Mouse (Mus musculus) left cerebral cortex, postnatal 10 days (tissue): Measurements from ENCODE around the gene Hdac10. TPM values are rescaled to one million over a fixed set of nuclear protein-coding genes. Genes with fewer than 3 reads are reported as not detected.
A peak's percentile ranks its signal among the peaks of the same experiment; 100 is the strongest.

Experiments
- DNase-seq, 2 experiments: peaks; one replicate each; pipeline ENCODE4 v3.0.0; 2021 to 2022; ENCODE audit warnings: low spot score in 2 of 2, mixed read lengths in 1 of 2; ENCODE audit errors: extremely low spot score in 1 of 2
- intact Hi-C: fragments of 180-260 bp; cut with DNase I; formaldehyde crosslinking; loops from one replicate; pipeline ENCODE4 v1.15.1; 2025
- total RNA-seq, 2 experiments: library from RNA; stranded (reverse); gene quantifications; 2 replicates each; pipeline ENCODE4 v1.2.3; 2021

Gene Hdac10
- total RNA-seq, 2 experiments from 2014 or later: 18.1 to 19.3 TPM

GRCm38 (mm10) chr15:89131316-89131715 lies 2.8 kb upstream of the Hdac10 start:
- no peak for DNase-seq
- intact Hi-C loops: no loop called here

GRCm38 (mm10) chr15:89130245-89130644 lies 1.7 kb upstream of the Hdac10 start:
- intact Hi-C loops: no loop called here
- DNase-seq: no peak

- intact Hi-C loops: loop anchor here (5.0 kb wide), 2 partner anchors 55 to 85 kb away; partner anchors contain the start of genes Plxnb2 and Ppp6r2
- DNase-seq: no peak
These were observed 1.0 kb downstream of the Hdac10 start for GRCm38 (mm10) chr15:89127364-89127940.

GRCm38 (mm10) chr15:89126622-89127021 lies 1.9 kb downstream of the Hdac10 start:
- intact Hi-C loops: loop anchor here (5.0 kb wide), 2 partner anchors 56 to 86 kb away; partner anchors contain the start of genes Plxnb2 and Ppp6r2
- DNase-seq: no peak

GRCm38 (mm10) chr15:89125351-89125750 lies 3.1 kb downstream of the Hdac10 start:
- intact Hi-C loops: loop anchor here (5.0 kb wide), 2 partner anchors 57 to 87 kb away; partner anchors contain the start of genes Plxnb2 and Ppp6r2
- no peak for DNase-seq

- DNase-seq: no peak
- intact Hi-C loops: loop anchor here (5.0 kb wide), 1 partner anchor 73 kb away; the partner anchor contains the start of gene Dennd6b
These were observed 4.2 kb downstream of the Hdac10 start for GRCm38 (mm10) chr15:89124312-89124711.

- peak in 1 of 2 experiments; percentile 71 for DNase-seq
- intact Hi-C loops: loop anchor here (5.0 kb wide), 1 partner anchor 74 kb away; the partner anchor contains the start of gene Dennd6b
These were observed 4.9 kb downstream of the Hdac10 start for GRCm38 (mm10) chr15:89123595-89123994.

GRCm38 (mm10) chr15:89122649-89123366 lies 5.7 kb downstream of the Hdac10 start, which contains the start of gene Tubgcp6:
TSS of gene Tubgcp6 (minus strand) at chr15:89123112.
- peak; percentile 93 to 96 for DNase-seq
- intact Hi-C loops: loop anchor here (5.0 kb wide), 1 partner anchor 74 kb away; the partner anchor contains the start of gene Dennd6b

GRCm38 (mm10) chr15:89118007-89118406 lies 10.5 kb downstream of the Hdac10 start:
- intact Hi-C loops: no loop called here
- DNase-seq: no peak

GRCm38 (mm10) chr15:89110147-89110546 lies 18.4 kb downstream of the Hdac10 start:
- intact Hi-C loops: no loop called here
- no peak for DNase-seq

- peak in 1 of 2 experiments; percentile 12 for DNase-seq
- intact Hi-C loops: no loop called here
These were observed 21.5 kb downstream of the Hdac10 start for GRCm38 (mm10) chr15:89106976-89107375.

- peak in 1 of 2 experiments; percentile 27 for DNase-seq
These were observed 22.4 kb downstream of the Hdac10 start for GRCm38 (mm10) chr15:89106073-89106472.

GRCm38 (mm10) chr15:89104425-89104824 lies 24.1 kb downstream of the Hdac10 start:
- DNase-seq: peak in 1 of 2 experiments; percentile 31
- intact Hi-C loops: no loop called here

More at GRCm38 (mm10) chr15:89106073-89106472, 22.4 kb downstream of the Hdac10 start:
- intact Hi-C loops: no loop called here

GRCm38 (mm10) chr15:89103921-89104320 lies 24.6 kb downstream of the Hdac10 start:
- peak in 1 of 2 experiments; percentile 38 for DNase-seq
- intact Hi-C loops: no loop called here

- intact Hi-C loops: no loop called here
- peak in 1 of 2 experiments; percentile 18 for DNase-seq
These were observed 25.9 kb downstream of the Hdac10 start for GRCm38 (mm10) chr15:89102646-89103045.

GRCm38 (mm10) chr15:89100823-89101222 lies 27.7 kb downstream of the Hdac10 start:
- DNase-seq: peak in 1 of 2 experiments; percentile 20
- intact Hi-C loops: no loop called here

- intact Hi-C loops: no loop called here
- peak in 1 of 2 experiments; percentile 8 for DNase-seq
These were observed 29.9 kb downstream of the Hdac10 start for GRCm38 (mm10) chr15:89098616-89099015.

GRCm38 (mm10) chr15:89097450-89097849 lies 31.1 kb downstream of the Hdac10 start:
- intact Hi-C loops: no loop called here
- peak in 1 of 2 experiments; percentile 12 for DNase-seq

- DNase-seq: no peak
- intact Hi-C loops: no loop called here
These were observed 36.3 kb downstream of the Hdac10 start for GRCm38 (mm10) chr15:89092181-89092580.

GRCm38 (mm10) chr15:89090662-89091061 lies 37.8 kb downstream of the Hdac10 start:
- intact Hi-C loops: no loop called here
- no peak for DNase-seq
